Mouse (Mus musculus) yolk sac, embryonic 10.5 days (tissue): Measurements from ENCODE around the gene Tap1.
A peak's percentile ranks its signal among the peaks of the same experiment; 100 is the strongest.

Source experiments
- DNase-seq: peaks from one replicate; pipeline ENCODE4 v3.0.0-alpha.2; 2017; ENCODE audit warnings: low spot score

Gene Tap1

DNA sequence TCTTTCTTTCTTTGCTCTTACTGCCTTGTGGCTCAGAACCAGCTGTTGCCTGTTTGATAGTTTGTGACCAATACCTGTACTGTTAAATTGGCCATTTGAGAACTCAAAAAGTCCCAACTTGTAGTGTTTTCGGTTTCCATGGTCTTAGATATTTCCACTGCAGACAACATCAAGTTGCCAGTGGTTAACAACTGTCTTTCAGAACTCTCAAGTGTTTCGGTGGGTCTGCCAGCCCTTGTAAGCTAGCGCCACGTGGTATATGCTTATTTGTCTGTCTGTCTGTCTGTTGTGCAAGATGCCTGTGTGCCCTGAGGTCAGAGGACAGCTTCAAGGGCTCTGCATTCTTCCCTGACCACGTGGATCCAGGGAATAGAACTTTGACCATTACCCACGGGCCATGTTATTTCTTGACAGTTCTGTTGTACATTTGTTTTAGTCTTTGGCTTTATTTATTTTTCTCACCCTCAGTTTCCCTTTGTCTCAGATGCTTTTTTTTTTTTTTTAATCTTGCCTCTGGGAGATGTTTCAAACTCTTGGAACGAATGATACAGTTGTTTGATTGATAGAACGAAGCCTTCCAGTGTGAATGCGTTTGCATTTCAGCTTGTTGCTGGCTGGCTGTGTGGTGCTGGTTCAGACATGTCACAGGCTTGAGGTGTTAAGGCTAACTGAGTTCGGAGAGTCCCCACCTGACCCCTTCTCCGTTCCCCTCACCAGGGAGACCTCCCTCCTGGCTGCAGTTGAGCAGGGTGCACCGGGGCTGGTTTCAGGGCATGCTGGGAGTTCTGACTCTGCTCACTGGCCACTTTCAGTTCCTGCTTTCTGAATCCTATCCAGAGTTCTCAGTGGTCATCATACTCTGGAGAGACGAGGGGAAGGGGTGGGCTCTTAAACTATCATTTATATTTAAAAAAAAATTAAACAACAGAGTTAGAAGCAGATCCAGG is 7.2 kb upstream of the Tap1 start:
- DNase-seq = peak; percentile 68

DNA sequence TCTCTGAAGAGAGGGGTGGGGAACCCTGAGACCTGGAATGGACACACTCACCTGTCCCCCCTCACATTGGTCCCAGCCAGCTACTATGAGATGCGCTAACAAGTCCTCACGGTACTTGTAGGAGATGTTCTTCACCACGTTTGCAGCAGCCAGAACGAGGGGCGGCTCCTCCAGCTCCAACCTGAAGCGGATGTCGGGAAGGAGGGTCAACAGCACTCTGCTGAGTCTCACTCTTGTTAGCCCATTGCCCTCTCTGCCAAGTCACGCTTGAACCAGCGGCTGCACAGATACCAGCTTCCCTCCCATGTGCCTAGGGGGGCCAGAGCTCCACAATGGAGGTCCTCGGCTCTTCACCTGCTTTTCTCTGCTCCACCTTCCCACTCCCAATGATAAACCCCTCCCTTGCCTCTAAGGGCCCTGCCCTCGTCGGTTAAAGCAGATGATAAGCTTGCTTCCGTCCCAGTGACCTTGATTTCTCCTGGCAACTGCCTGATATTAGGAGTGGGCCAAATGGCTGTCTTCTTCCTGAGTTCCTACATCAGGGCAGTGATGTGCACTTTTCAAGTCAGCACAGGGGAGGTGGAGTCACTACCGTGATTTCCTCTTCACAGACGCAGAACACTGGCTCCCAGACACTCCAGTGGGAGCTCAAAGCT is 3.7 kb upstream of the Tap1 start:
- no peak for DNase-seq

DNA sequence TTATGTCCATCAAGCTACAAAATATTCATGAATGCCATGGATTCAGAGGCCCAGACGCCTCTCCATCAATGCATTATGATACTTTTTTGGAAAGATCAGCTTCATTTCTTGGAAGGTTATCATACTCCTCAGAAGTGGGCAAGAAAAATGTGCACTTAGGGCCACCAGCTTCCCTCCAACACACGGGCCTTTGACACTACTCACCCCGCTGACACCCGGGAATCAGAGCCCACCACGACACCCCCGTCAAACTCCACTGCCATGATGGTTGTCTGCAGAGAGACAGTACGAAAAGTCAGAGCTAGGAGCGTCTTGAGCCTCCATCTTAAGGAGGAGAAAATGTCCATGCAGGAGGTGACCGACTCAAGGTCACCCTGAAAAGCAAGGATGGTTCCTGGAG is 1.8 kb upstream of the Tap1 start:
- no peak for DNase-seq

DNA sequence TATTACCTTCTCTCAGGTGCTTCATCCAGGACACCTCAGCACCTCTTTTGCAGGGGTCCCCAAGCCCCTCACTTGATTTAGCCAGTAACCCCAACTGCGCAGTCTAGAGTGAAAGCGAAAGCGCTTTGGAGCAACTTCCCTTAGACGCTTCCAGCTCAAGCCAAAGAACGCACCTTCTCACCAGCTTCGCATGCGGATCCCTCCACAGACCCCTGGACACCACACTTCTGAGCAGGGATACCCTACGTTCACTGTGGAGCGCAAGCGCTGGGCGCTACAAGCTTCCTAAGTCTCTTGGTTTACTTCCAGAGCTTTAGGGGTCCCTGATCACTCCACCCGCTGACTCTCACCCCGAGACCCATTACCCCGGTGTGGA is 480 bp upstream of the Tap1 start:
- no peak for DNase-seq

DNA sequence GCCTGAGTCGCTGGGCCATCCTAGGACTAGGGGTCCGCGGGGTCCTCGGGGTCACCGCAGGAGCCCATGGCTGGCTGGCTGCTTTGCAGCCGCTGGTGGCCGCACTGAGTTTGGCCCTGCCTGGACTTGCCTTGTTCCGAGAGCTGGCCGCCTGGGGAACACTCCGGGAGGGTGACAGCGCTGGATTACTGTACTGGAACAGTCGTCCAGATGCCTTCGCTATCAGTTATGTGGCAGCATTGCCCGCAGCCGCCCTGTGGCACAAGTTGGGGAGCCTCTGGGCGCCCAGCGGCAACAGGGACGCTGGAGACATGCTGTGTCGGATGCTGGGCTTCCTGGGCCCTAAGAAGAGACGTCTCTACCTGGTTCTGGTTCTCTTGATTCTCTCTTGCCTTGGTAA is 657 bp downstream of the Tap1 start:
- DNase-seq = no peak

DNA sequence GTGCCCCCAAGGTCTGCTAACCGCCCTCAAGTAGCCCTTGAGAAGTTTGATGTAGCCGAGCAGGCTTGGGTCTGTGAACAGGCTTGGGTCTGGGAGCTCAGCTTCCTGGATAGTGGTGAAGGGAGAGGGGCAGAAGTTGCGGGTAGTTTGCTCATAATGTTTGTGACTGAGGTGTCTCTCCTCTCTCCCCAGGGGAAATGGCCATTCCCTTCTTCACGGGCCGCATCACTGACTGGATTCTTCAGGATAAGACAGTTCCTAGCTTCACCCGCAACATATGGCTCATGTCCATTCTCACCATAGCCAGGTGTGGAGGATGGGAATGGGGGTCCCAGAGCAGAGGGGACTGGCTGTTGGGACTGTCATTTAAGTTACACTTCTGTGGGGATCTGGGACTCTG is 1.6 kb downstream of the Tap1 start:
- no peak for DNase-seq

DNA sequence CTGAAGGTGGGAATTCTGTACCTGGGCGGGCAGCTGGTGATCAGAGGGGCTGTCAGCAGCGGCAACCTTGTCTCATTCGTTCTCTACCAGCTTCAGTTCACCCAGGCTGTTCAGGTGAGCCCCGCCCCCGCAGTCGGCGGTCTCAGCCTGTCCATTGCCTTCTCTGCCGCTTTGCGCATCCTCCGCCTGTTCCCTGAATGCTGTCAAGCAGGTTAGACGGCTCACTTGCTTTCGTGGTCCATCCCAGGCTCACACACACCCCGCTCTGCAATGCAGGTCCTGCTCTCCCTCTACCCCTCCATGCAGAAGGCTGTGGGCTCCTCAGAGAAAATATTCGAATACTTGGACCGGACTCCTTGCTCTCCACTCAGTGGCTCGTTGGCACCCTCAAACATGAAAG is 5.5 kb downstream of the Tap1 start:
- DNase-seq = no peak

DNA sequence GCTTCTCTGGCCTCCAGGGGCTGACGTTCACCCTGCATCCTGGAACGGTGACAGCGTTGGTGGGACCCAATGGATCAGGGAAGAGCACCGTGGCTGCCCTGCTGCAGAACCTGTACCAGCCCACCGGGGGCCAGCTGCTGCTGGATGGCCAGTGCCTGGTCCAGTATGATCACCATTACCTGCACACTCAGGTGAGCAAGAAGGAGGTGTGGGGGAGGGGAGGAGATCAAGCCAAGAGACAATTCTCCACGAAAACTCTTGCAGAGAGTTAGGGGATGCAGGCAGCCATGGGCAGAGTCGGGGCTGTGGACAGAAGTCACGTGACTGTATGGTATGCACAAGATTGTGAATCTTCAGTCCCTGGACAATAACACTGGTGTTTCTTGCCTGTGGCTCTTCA is 6.1 kb downstream of the Tap1 start:
- DNase-seq = no peak

DNA sequence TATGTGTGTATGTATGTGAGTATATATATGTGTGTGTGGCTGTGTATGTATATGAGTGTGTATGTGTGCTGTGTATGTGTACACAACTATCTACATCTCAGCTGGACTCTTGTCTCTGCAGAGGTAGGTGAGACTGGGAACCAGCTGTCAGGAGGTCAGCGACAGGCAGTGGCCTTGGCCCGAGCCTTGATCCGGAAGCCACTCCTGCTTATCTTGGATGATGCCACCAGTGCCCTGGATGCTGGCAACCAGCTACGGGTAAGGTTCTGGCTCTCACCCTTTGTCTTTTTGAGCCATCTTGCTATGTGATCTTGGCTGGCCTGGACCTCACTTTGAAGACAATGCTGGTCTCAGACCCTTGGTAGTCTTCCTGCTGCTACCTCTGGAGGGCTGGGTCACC is 7.4 kb downstream of the Tap1 start:
- no peak for DNase-seq

DNA sequence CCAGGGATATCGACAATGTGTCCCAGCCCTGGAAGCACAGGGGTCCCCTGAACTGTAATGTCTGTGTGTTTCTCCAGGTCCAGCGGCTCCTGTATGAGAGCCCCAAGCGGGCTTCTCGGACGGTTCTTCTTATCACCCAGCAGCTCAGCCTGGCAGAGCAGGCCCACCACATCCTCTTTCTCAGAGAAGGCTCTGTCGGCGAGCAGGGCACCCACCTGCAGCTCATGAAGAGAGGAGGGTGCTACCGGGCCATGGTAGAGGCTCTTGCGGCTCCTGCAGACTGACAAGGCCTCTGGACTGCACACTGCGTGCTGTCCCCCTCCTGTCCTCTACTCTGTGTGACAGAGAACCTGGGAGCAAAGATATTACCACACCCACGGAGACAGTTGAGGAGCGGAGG is 9.1 kb downstream of the Tap1 start:
- DNase-seq = no peak

DNA sequence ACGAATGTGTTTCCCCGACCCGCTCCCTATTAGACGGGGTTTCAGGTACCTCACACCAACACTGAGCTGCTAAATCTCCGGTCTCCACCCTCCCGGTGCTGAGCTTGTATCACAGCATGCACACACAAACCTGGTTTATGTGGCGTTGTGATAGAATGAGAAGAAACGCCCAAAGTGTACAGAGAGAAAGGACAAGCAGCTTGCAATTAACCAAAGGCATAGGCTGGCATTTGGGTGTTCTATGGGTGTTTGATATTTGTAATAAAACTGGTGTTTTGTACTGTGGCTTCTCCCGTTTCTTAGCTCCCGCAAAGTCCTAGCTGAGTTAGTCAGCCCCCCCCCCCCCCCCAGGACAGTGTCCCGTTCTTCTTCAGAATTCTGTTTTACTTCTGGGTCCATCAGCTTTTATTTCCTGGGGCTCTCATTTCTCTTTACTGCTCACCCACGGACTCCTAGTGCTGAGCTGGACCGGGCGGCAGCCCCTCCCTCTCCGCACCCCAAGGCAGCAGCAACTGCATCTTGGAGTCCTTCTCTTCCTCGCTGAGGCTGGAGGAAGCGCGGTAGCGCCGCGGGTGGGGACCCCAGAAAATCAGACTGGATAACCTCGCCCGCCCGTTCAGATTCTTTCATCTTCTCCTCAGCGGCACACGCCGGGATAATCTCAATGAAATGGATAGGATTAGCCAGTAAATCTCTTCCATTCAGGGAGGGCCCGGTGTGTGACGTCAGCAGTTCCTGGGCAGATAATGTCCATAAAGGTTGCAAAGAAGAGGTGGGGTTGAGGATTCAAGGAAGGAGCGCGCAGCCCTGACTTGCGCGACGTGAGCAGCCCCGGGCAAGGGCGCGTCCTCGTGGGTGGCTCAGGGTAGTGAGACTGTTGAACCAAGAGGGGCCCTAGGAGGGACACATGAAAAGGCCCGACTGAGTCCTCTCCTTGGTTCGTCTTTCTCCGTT is 9.9 kb downstream of the Tap1 start, which contains the start of gene Psmb8:
Gene Psmb8, plus strand, starts transcription at position 781 of the 954 bp plus-strand sequence.
- peak; percentile 46 for DNase-seq

DNA sequence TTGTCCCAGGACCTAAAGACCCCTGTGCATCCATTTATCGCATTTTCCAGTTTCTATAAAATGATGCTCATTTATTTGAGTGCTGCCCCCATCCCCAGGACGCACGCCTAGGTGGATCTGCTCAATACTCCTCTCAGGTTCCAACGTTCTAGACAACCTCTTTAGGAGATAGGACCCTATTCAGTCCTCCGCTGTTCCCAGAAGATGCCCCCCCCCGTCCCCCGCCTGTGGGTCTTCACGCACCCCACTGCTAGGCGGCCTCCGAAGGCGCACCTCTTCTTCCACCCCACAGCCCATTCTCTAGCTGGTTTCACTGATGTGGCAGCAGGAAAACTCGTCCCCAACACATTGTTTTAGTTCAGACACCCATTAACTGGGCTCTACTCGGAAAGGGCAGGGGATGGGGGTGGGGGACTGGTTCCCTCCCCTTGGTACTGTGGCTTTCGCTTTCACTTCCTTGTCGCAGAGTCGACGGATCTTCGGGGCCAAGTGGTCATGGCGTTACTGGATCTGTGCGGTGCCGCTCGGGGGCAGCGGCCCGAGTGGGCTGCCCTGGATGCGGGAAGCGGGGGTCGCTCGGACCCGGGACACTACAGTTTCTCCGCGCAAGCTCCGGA is 10.7 kb downstream of the Tap1 start:
- DNase-seq = no peak

DNA sequence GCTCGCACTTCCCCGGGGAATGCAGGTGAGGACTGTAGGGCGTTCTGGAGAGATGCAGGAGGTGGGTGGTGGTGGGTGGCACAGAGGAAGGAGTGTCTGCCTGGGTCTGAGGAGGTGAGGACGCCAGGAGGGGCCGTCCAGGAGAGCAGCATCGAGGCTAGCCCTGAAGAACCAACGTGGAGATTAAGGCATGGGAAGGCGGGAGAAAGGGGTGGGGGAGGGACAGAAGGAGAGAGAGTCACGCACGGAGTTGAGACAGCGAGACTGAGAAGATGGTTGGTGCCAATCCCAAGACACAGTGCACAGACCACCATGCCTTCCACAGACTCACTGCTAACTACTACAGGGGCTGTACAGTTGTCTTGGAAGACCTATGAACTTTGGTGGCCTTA is 11.2 kb downstream of the Tap1 start:
- DNase-seq = no peak

DNA sequence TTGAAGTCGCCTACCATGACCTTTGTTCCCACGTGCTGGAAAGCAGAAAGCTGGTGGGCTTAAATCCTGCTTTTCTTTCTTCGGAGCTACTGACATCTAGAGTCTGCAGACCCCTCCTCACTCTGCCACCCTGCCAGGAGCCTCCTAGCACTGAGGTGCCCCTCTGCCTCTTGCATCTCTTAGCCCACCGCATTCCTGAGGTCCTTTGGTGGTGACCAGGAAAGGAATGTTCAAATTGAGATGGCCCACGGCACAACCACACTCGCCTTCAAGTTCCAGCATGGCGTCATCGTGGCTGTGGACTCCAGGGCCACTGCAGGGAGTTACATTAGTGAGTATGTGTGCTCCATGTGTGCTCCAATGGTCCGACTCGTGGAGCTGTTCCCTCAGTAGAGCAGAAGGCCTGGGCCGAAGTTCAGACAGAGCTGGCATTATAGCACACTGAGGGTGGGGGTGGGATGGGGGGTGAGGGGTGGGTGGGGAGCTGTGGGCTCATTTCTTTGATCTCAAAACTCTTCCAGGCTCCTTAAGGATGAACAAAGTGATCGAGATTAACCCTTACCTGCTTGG is 11.8 kb downstream of the Tap1 start:
- no peak for DNase-seq

DNA sequence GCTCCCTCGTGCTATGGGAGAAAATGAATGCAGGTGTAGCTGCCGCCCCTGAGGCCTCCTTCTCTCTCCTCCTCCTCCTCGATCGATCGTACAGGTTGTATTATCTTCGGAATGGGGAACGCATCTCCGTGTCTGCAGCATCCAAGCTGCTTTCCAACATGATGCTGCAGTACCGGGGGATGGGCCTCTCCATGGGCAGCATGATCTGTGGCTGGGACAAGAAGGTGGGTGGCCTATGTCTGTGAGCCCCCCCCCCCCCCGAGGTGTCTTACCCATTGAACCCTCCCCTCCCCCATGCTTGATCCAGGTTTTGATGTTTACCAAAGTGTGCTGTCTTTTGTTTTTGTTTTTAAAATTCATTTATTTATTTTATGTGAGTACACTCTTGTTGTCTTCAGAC is 12.7 kb downstream of the Tap1 start:
- no peak for DNase-seq

DNA sequence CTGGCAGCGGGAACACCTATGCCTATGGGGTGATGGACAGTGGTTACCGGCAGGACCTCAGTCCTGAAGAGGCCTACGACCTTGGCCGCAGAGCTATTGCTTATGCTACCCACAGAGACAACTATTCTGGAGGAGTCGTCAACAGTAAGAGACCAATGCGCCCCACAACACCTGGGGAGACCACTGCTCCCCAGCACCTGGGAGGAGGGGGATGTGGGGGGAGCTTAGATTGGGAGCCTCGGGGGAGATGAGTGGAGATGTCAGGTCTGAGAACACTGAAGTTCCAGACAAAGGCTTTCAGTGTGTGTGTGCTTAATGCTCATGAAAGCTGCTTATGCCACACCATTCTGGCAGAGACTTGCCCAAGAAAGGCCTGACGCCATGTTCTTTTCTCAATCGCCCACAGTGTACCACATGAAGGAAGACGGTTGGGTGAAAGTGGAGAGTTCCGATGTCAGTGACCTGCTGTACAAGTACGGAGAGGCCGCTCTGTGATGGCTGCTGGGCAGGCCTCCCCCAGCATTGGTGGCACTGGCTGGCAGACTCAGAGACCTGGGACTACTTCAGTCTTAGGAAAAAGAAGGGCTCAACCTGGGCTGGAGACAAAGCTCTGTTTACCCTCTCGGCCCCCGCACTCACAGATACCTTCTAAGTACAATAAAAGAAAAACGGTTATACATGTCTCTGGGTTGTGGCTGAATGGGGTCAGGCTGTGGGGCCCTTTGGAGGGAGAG is 13.6 kb downstream of the Tap1 start:
- no peak for DNase-seq

DNA sequence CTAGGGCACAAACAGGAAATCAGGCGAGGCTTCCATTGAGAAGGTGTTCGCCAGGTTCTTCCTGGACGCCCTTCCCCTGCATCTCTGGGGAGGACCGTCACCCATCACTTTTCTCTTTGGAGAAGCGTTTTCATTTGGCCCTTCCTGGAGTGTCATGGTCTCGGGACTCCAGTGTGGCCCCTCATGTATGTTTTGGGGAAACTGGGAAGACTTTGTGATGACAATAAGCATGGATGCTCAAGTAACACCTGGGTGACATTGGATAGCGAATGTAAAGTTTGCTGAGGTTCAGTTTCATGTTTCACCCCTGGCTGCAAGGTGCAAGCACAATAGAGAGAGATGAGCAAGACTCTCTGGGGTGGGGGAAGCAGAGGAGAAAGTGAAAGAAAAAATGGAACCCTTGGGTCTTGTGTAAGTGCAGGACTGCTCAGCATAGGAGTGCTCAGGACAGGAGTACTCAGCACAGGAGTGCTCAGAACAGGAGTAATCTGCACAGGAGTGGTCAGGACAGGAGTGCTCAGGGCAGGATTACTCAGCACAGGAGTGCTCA is 14.2 kb downstream of the Tap1 start:
- DNase-seq = no peak

DNA sequence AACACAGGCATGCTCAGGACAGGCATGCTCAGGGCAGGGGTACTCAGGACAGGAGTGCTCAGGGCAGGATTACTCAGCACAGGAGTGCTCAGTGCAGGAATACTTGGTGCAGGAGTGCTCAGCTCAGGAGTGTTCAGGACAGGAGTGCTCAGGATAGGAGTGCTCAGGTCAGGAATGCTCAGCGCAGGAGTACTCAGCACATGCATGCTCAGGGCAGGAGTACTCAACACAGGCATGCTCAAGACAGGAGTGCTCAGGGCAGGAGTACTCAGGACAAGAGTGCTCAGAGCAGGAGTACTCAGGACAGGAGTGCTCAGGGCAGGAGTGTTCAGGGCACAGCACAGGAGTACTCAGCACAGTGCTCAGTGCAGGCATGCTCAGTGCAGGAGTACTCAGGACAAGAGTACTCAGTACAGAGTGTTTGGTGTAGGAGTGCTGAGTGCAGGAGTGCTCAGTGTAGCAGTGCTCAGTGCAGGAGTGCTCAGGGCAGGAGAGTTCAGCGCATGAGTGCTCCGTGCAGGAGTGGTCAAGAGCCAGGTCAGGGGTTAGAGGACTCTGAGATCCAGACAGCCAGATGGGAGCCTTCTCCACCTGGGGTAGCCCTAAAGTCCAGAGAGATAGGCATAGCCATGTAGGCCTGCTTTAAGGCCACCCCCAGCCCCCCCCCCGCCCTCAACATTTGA is 15.5 kb downstream of the Tap1 start:
- DNase-seq = no peak

DNA sequence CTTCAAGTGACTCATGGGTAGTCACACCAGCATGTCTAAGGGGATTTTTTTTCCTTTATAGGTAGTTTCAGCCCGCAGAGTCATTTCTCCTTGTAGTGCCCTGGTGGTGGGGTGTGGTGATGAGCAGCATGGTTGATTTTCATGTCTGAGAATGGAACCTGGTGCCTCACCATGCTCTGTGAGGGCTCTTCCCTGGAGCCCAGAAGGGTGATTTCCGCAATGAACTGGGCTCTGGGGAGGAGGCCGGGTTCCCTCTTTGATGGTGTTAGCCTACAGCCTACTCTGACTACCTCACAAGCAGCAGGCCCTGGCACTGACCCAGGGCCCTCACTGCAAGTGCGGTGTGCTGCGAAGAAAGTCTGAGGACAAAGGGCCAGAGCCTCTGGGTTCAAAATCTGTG is 16.1 kb downstream of the Tap1 start, which contains the start of gene Tap2:
Gene Tap2, plus strand, starts transcription at position 84 of the 400 bp plus-strand sequence.
- DNase-seq = no peak
